Mouse (Mus musculus): ENCODE data around the gene Tmem38a.

DNA sequence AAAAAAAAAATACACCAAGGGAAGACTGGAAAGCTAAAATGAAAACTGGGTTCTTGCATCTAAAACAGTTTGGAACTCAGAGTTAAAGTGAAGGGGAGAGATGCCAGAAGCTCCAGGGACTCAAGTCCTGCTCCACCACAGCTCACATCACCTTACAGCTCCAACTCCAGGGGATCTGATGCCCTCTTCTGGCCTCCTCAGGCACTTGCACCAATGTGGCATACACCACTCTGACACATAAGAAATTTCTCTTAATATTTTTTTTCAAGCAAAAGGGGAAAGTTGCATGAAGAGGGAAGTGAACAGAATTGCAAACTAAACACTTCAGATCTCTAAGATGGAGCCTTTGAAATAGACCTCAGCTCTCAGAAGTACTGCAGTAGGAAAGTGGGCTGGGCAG, 32.6 kb upstream of the Tmem38a start:
- TF ChIP-seq CTCF (IDR thresholded peaks at IDR 0.05; ENCODE audit: low read depth) (peak; percentile 58), EP300 (IDR thresholded peaks at IDR 0.05; ENCODE audit: low read depth) (no peak)
